Mouse (Mus musculus) myocyte (in vitro differentiated cells): ENCODE measurements around the gene Rps6ka2.

Experiments
- MAX ChIP-seq: IDR thresholded peaks from one replicate; pipeline ENCODE4 v1.6.1; 2011; ENCODE audit warnings: low read depth, mild to moderate bottlenecking, control low read depth
- POLR2A ChIP-seq: IDR thresholded peaks from one replicate; pipeline ENCODE4 v1.6.1; 2011; ENCODE audit warnings: low read depth, mild to moderate bottlenecking, control low read depth, moderate library complexity; ENCODE audit not compliant: insufficient read length

DNA sequence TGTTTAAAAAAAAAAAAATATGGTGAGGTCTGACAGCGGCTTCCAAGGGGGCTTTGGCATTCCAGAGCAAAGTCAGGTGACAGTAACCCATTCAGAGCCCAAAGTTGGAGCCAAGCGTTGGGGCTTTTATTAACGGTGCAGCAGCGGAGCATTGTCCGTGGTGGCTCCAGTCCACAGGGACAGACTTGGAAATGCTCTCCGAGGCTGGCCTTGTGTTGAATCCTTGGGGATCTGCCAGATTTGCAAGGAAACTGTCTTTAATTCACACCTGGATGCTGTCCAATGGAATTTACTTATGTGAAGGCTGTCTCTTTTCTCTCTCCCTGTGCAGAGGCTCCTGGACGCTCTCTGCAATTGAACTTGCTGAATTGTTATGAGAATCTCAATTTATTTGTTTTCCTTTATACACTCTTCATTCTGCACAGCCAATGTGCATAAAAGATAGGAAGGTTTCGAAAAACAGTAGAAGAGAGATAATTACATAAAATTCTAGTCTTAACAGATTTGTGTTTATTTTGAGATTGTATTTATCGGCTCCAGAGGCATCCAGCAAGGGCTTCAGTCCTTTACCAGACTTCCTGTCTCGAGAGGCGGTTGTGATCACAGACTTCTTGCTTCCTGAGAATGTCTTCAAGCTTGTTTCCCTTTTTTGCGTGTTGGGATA is 95.9 kb downstream of the Rps6ka2 start:
- TF ChIP-seq MAX (no peak), POLR2A (no peak)
